Mouse (Mus musculus) spleen, adult 2 months (tissue): ENCODE data around the gene Ptprn2. TPM values are rescaled to one million over a fixed set of nuclear protein-coding genes. Genes with fewer than 3 reads are reported as not detected.
A peak's percentile ranks its signal among the peaks of the same experiment; 100 is the strongest.

Source experiments
- DNase-seq, 2 experiments: peaks; one replicate each; pipeline versions ENCODE4 v3.0.0 to v3.0.0-alpha.2; 2012 to 2021; ENCODE audit warnings: low spot score in 2 of 2, low read depth in 1 of 2
- H3K27ac ChIP-seq: fragments of 200-500 bp; 2 replicates; pipeline ENCODE4 v1.5.1; 2012; ENCODE audit warnings: low read length, inconsistent platforms; ENCODE audit not compliant: insufficient read depth
- H3K27me3 ChIP-seq: fragments of 200-500 bp; 2 replicates; pipeline ENCODE4 v1.6.1; 2012; ENCODE audit warnings: mild to moderate bottlenecking, moderate library complexity, low read length, inconsistent platforms; ENCODE audit not compliant: control insufficient read depth, insufficient read depth
- H3K36me3 ChIP-seq: fragments of 200-500 bp; 2 replicates; pipeline ENCODE4 v1.6.1; 2012; ENCODE audit warnings: mild to moderate bottlenecking, low read length, inconsistent platforms; ENCODE audit not compliant: control insufficient read depth, insufficient read depth
- H3K4me1 ChIP-seq: fragments of 200-500 bp; 2 replicates; pipeline ENCODE4 v1.6.1; 2011; ENCODE audit warnings: inconsistent platforms; ENCODE audit not compliant: control insufficient read depth, insufficient read depth, insufficient read length
- H3K4me3 ChIP-seq: fragments of 200-500 bp; 2 replicates; pipeline ENCODE4 v1.5.1; 2011; ENCODE audit warnings: mild to moderate bottlenecking, inconsistent platforms; ENCODE audit not compliant: insufficient read depth, insufficient read length; ENCODE audit errors: extremely low read depth
- CTCF ChIP-seq: fragments of 200-500 bp; IDR thresholded peaks from 2 replicates; pipeline ENCODE4 v1.5.1; 2011; ENCODE audit warnings: mild to moderate bottlenecking, inconsistent platforms; ENCODE audit not compliant: insufficient read depth, insufficient read length, insufficient replicate concordance; ENCODE audit errors: extremely low read depth
- POLR2A ChIP-seq: fragments of 200-500 bp; IDR thresholded peaks from 2 replicates; pipeline ENCODE4 v1.6.1; 2011; ENCODE audit warnings: low read depth, low read length, inconsistent platforms
- WGBS: fragments of 180-500 bp; shearing (Covaris S2); methylation state at CpG from one replicate; pipeline ENCODE4 v1.1.7; 2018; 5-methylcytosine and 5-hydroxymethylcytosine counted together
- polyA plus RNA-seq: library from polyadenylated mRNA; depleted of rRNA; stranded (reverse); fragments of >200 nt; gene quantifications from 2 replicates; pipeline ENCODE4 v1.2.3, GENCODE M21; 2012

Ptprn2 gene
- polyA plus RNA-seq, 1 experiment = 0.96 TPM

GRCm38 (mm10) chr12:116653684-116654083, 168.2 kb downstream of the Ptprn2 start:
- 67% methylated on average over 1 of the region's 1 CpGs for WGBS
- DNase-seq = peak in 1 of 2 experiments; percentile 5

GRCm38 (mm10) chr12:116660076-116660475, 174.6 kb downstream of the Ptprn2 start:
- WGBS = 22% methylated on average over 7 of the region's 7 CpGs
- Histone ChIP-seq H3K27ac (no peak overlapping the region), H3K27me3 (no peaks in the 10 kb centered on the region), H3K4me1 (no peaks in the 10 kb centered on the region), H3K36me3 (no peaks in the 10 kb centered on the region), H3K4me3 (no peak overlapping the region)
- no peak for TF ChIP-seq CTCF
- no peak for TF ChIP-seq POLR2A
- no peak for DNase-seq

More at GRCm38 (mm10) chr12:116653684-116654083, 168.2 kb downstream of the Ptprn2 start:
- H3K27me3 ChIP-seq = no peaks in the 10 kb centered on the region
- no peaks in the 10 kb centered on the region for H3K4me1 ChIP-seq
- no peak overlapping the region for H3K27ac ChIP-seq
- no peaks in the 10 kb centered on the region for H3K36me3 ChIP-seq
- no peak for TF ChIP-seq POLR2A
- TF ChIP-seq CTCF = peak; percentile 19; the same call in 1 of the 2 replicates
- no peak overlapping the region for H3K4me3 ChIP-seq

- Histone ChIP-seq H3K27me3 (no peaks in the 10 kb centered on the region), H3K4me3 (no peak overlapping the region), H3K27ac (no peak overlapping the region), H3K4me1 (no peaks in the 10 kb centered on the region), H3K36me3 (no peaks in the 10 kb centered on the region)
- TF ChIP-seq POLR2A (no peak), CTCF (no peak)
- DNase-seq = no peak
- 82% methylated on average over 4 of the region's 4 CpGs for whole genome bisulfite sequencing
Observed at GRCm38 (mm10) chr12:116661018-116661417, 175.5 kb downstream of the Ptprn2 start.

- no peak for DNase-seq
- no peaks in the 10 kb centered on the region for H3K4me1 ChIP-seq
- H3K36me3 ChIP-seq = no peaks in the 10 kb centered on the region
- no peak overlapping the region for H3K4me3 ChIP-seq
- TF ChIP-seq CTCF = no peak
- TF ChIP-seq POLR2A = no peak
- H3K27me3 ChIP-seq = no peaks in the 10 kb centered on the region
- 77% methylated on average over 3 of the region's 3 CpGs for WGBS
- no peak overlapping the region for H3K27ac ChIP-seq
Observed at GRCm38 (mm10) chr12:116677701-116678100, 192.2 kb downstream of the Ptprn2 start.

- TF ChIP-seq POLR2A (no peak), CTCF (no peak)
- WGBS = 89% methylated on average over 2 of the region's 2 CpGs
- DNase-seq = no peak
- no peak overlapping the region for H3K4me3 ChIP-seq
- no peak overlapping the region for H3K27ac ChIP-seq
- H3K27me3 ChIP-seq = no peaks in the 10 kb centered on the region
- no peaks in the 10 kb centered on the region for H3K36me3 ChIP-seq
- H3K4me1 ChIP-seq = no peaks in the 10 kb centered on the region
Observed at GRCm38 (mm10) chr12:116689832-116690231, 204.3 kb downstream of the Ptprn2 start.

GRCm38 (mm10) chr12:116709535-116709934, 224.0 kb downstream of the Ptprn2 start:
- WGBS = 68% methylated on average over 5 of the region's 5 CpGs
- no peaks in the 10 kb centered on the region for H3K36me3 ChIP-seq
- H3K27me3 ChIP-seq = no peaks in the 10 kb centered on the region
- no peak for DNase-seq
- TF ChIP-seq POLR2A (no peak), CTCF (no peak)
- H3K27ac ChIP-seq = no peak overlapping the region
- H3K4me3 ChIP-seq = no peak overlapping the region
- no peaks in the 10 kb centered on the region for H3K4me1 ChIP-seq

- H3K27me3 ChIP-seq = no peaks in the 10 kb centered on the region
- DNase-seq = no peak
- no peak overlapping the region for H3K4me3 ChIP-seq
- H3K36me3 ChIP-seq = no peaks in the 10 kb centered on the region
- H3K4me1 ChIP-seq = no peaks in the 10 kb centered on the region
- TF ChIP-seq POLR2A (no peak), CTCF (no peak)
- no peak overlapping the region for H3K27ac ChIP-seq
- WGBS = 62% methylated on average over 3 of the region's 3 CpGs
Observed at GRCm38 (mm10) chr12:116710716-116711115, 225.2 kb downstream of the Ptprn2 start.
